Mouse (Mus musculus): ENCODE data around the gene Ints6l. TPM values are rescaled to one million over a fixed set of nuclear protein-coding genes. Genes with fewer than 3 reads are reported as not detected.
"Not testable (repeated sequence)": the region's sequence is repeated elsewhere in the genome, so short reads cannot be mapped to it uniquely, and the experiment has no call there.

Ints6l gene
- total RNA-seq, 2 experiments from 2014 or later: 22.8 to 41.0 TPM

GRCm38 (mm10) chrX:56489758-56490157, 35.1 kb downstream of the Ints6l start:
- intact Hi-C loops (cut with DNase I): loop anchor here (1.0 kb wide), 1 partner anchor 62 kb away; no protein-coding TSS in a partner anchor
- peak; percentile 8 to 55 for DNase-seq (ENCODE audit: low spot score in 2 of 2)

DNA sequence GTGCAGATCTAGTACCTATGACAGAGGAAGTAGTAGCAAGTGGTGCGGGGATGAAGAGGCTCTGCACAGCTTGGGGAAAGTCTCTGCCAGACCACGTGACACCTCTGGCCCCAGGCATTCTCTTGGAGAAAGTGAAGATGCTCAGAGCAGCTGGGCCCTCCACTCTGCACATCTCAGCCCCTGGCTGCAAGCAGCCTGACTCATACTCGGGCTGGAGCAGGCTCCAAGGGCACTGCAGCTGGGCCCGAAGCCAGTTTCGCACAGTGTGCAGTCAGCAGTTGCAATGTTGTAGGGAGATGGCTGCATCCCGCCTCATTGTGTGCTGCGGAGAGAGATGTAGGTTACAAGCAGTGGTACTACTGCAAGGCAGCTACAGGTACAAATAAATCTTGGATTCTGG, 42.6 kb downstream of the Ints6l start:
- no peak for DNase-seq (ENCODE audit: low spot score in 2 of 2)
- intact Hi-C loops (cut with DNase I): no loop called here

- DNase-seq (ENCODE audit: low spot score in 2 of 2); intact Hi-C loops (cut with DNase I): not testable (repeated sequence)
These were observed 69.8 kb downstream of the Ints6l start, which contains the start of gene Gm10477 for GRCm38 (mm10) chrX:56524442-56524841. Gene Gm10477 (plus strand): TSS chrX:56524742.

GRCm38 (mm10) chrX:56531266-56531665, 76.6 kb downstream of the Ints6l start:
- intact Hi-C loops (cut with DNase I): no loop called here

GRCm38 (mm10) chrX:56537162-56537561, 82.5 kb downstream of the Ints6l start:
- DNase-seq (ENCODE audit: low spot score in 2 of 2): peak in 1 of 2 experiments; percentile 10
- intact Hi-C loops (cut with DNase I): no loop called here

More at GRCm38 (mm10) chrX:56531266-56531665, 76.6 kb downstream of the Ints6l start:
- peak; percentile 18 to 23 for DNase-seq (ENCODE audit: low spot score in 2 of 2)

DNA sequence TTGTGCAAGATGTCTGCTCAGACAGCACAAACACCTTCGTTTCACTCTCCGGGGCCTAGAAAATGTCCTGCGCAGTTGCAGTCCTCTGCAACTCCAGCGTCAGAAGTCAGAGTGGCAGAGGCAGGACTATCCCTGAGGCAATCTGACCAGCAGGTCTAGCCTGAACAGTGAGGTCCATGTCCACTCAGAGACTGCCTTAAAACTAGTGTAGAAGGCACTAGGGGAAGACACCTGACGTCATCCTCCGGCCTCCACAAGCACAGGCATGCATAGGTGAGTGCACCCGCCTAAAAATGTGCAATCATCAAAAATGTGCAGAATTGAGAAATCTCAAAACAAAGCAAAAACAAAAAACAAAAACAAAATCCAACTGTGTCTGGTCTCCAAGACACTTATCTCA, 94.8 kb downstream of the Ints6l start, which contains the start of gene Gm648:
Gene Gm648 (minus strand): TSS at position 101 of the 400 bp plus-strand sequence.
- intact Hi-C loops (cut with DNase I): no loop called here
- DNase-seq (ENCODE audit: low spot score in 2 of 2): no peak

DNA sequence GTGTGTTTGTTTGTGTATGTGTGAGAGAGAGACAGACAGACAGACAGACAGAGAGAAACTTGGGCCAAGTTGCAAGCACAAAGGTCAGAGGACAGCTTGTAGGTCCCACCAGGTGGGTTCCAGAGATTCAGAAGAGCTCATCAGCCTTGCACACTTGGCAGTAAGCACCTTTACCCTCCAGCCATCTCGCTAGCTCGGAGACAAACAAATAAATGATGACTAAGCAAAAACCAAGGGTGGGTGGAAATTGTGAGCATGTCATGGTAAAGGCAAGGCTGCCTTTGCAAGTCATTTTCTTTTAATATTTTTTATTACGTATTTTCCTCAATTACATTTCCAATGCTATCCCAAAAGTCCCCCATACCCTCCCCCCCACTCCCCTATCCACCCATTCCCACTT, 98.9 kb downstream of the Ints6l start:
- intact Hi-C loops (cut with DNase I): no loop called here
- no peak for DNase-seq (ENCODE audit: low spot score in 2 of 2)

Other genes starting within 250 kb of the Ints6l start
- not detected for gene Gm773, start 242.0 kb upstream of the Ints6l start, total RNA-seq (2021)
- 1 to 10 TPM; 3.1 to 3.8 TPM for gene Zfp449, start 108.5 kb upstream of the Ints6l start, total RNA-seq (2021)
- gene Smim10l2a, start 80.3 kb upstream of the Ints6l start, total RNA-seq (2021): 10 to 100 TPM; 21.0 to 21.9 TPM
- not detected for gene Gm2174, start 6.9 kb upstream of the Ints6l start, total RNA-seq (2021)
- gene Gm10477, start 69.9 kb downstream of the Ints6l start, total RNA-seq (2021): not detected
- not detected for gene Gm648, start 94.7 kb downstream of the Ints6l start, total RNA-seq (2021)
- gene Mmgt1, start 143.2 kb downstream of the Ints6l start, total RNA-seq (2021): 10 to 100 TPM; 26.0 to 26.8 TPM
- gene Slc9a6, start 154.9 kb downstream of the Ints6l start, total RNA-seq (2021): 100 to 1,000 TPM in 1 of 2 experiments, 10 to 100 TPM in 1; 97.3 to 103 TPM

All from left cerebral cortex, postnatal 36 days (tissue).